Mouse (Mus musculus) neural tube, embryonic 11.5 days (tissue): ENCODE measurements around the gene Tmbim4. TPM values are rescaled to one million over a fixed set of nuclear protein-coding genes. Genes with fewer than 3 reads are reported as not detected.

Source experiments
- ATAC-seq: fragments of 200-750 bp; cut with Nextera tagmentation; 2 replicates; pipeline ENCODE4 v1.8.0; 2017; ENCODE audit warnings: moderate number of reproducible peaks, mild to moderate bottlenecking, moderate TSS enrichment, moderate library complexity; ENCODE audit not compliant: insufficient read depth, low FRiP score, low TSS enrichment
- DNase-seq: peaks from one replicate; pipeline ENCODE4 v3.0.0-alpha.2; 2015; ENCODE audit warnings: low spot score
- H3K27ac ChIP-seq: fragments of 300-500 bp; sonication (generic); 2 replicates; pipeline ENCODE4 v1.5.1; 2014; ENCODE audit warnings: low read depth, mild to moderate bottlenecking, low read length
- H3K27me3 ChIP-seq: fragments of 300-500 bp; sonication (generic); 2 replicates; pipeline ENCODE4 v1.6.1; 2014; ENCODE audit warnings: mild to moderate bottlenecking, low read length, mixed read lengths; ENCODE audit not compliant: control insufficient read depth, insufficient read depth
- H3K36me3 ChIP-seq: fragments of 300-500 bp; sonication (generic); 2 replicates; pipeline ENCODE4 v1.6.1; 2014; ENCODE audit warnings: mild to moderate bottlenecking, low read length, moderate library complexity, mixed read lengths; ENCODE audit not compliant: control insufficient read depth, insufficient read depth
- H3K4me1 ChIP-seq: fragments of 300-500 bp; sonication (generic); 2 replicates; pipeline ENCODE4 v1.6.1; 2014; ENCODE audit warnings: low read length, mixed read lengths; ENCODE audit not compliant: control insufficient read depth, insufficient read depth
- H3K4me2 ChIP-seq: fragments of 300-500 bp; sonication (generic); 2 replicates; pipeline ENCODE4 v1.6.1; 2014; ENCODE audit warnings: low read depth, mild to moderate bottlenecking, moderate library complexity
- H3K4me3 ChIP-seq: fragments of 300-500 bp; sonication (generic); 2 replicates; pipeline ENCODE4 v1.5.1; 2014; ENCODE audit warnings: low read depth, low read length
- H3K9ac ChIP-seq: fragments of 300-500 bp; sonication (generic); 2 replicates; pipeline ENCODE4 v1.6.1; 2014; ENCODE audit warnings: mild to moderate bottlenecking, low read length
- H3K9me3 ChIP-seq: fragments of 300-500 bp; sonication (generic); 2 replicates; pipeline ENCODE4 v1.6.1; 2016; ENCODE audit warnings: low read length; ENCODE audit not compliant: control insufficient read depth
- WGBS: fragments of 180-500 bp; shearing (Covaris S2); extraction: QIAGEN DNeasy Blood & Tissue Kit; methylation state at CpG from one replicate; pipeline ENCODE4 v1.1.7; 2014; 5-methylcytosine and 5-hydroxymethylcytosine counted together
- polyA plus RNA-seq: library from polyadenylated mRNA; unstranded; fragments of >200 nt; fragmentation: Nextera tagmentation; extraction: Ambion mirVana; gene quantifications from 2 replicates; pipeline ENCODE4 v1.2.1, GENCODE M21; 2014

Gene Tmbim4
- polyA plus RNA-seq, result 85.4 and 87.7 TPM in 2 replicates

- H3K4me2 ChIP-seq, result peak within 1 kb of the TSS; percentile 84
- H3K27ac ChIP-seq, result no peak within 1 kb of the TSS
- peak within 1 kb of the TSS; percentile 60 for H3K9ac ChIP-seq
- H3K4me1 ChIP-seq, result no peaks in the 10 kb centered on the region; the same call in 1 of the 2 replicates
- peaks cover 11% of the 10 kb centered on the region for H3K27me3 ChIP-seq
- H3K4me3 ChIP-seq, result peak within 1 kb of the TSS; percentile 46
- H3K36me3 ChIP-seq, result no peaks in the 10 kb centered on the region
- ATAC-seq (peak; percentile 69), DNase-seq (peak; percentile 55)
- WGBS, result 1% methylated on average over 63 of the region's 65 CpGs
- H3K9me3 ChIP-seq, result no peaks in the 10 kb centered on the region
Observed at GRCm38 (mm10) chr10:120201131-120201921, at the start of gene Tmbim4. Gene Tmbim4 (plus strand): TSS chr10:120201590.

- Histone ChIP-seq H3K4me3 (no peak overlapping the region), H3K9me3 (no peaks in the 10 kb centered on the region), H3K4me2 (no peak overlapping the region), H3K27me3 (no peaks in the 10 kb centered on the region), H3K4me1 (no peaks in the 10 kb centered on the region), H3K9ac (no peak overlapping the region), H3K27ac (no peak overlapping the region), H3K36me3 (no peaks in the 10 kb centered on the region)
- ATAC-seq, result no peak
- DNase-seq, result no peak
- WGBS, result 82% methylated on average over 7 of the region's 7 CpGs
Observed at GRCm38 (mm10) chr10:120151672-120152071, 49.7 kb upstream of the Tmbim4 start.

- H3K27me3 ChIP-seq, result no peaks in the 10 kb centered on the region
- no peak overlapping the region for H3K4me2 ChIP-seq
- no peak for DNase-seq
- no peak for ATAC-seq
- no peaks in the 10 kb centered on the region for H3K36me3 ChIP-seq
- no peak overlapping the region for H3K27ac ChIP-seq
- no peaks in the 10 kb centered on the region for H3K9me3 ChIP-seq
- no peaks in the 10 kb centered on the region for H3K4me1 ChIP-seq
- no peak overlapping the region for H3K4me3 ChIP-seq
- H3K9ac ChIP-seq, result no peak overlapping the region
- 93% methylated on average over 2 of the region's 2 CpGs for WGBS
Observed at GRCm38 (mm10) chr10:120153911-120154310, 47.5 kb upstream of the Tmbim4 start.

- Histone ChIP-seq H3K9ac (no peak overlapping the region), H3K27me3 (no peaks in the 10 kb centered on the region), H3K9me3 (no peaks in the 10 kb centered on the region), H3K27ac (no peak overlapping the region), H3K4me1 (no peaks in the 10 kb centered on the region), H3K4me3 (no peak overlapping the region), H3K36me3 (no peaks in the 10 kb centered on the region), H3K4me2 (no peak overlapping the region)
- WGBS, result 88% methylated on average over 9 of the region's 9 CpGs
- ATAC-seq (no peak), DNase-seq (no peak)
Observed at GRCm38 (mm10) chr10:120160533-120160932, 40.9 kb upstream of the Tmbim4 start.

GRCm38 (mm10) chr10:120162840-120163239 lies 38.5 kb upstream of the Tmbim4 start:
- Histone ChIP-seq H3K27me3 (no peaks in the 10 kb centered on the region), H3K9me3 (no peaks in the 10 kb centered on the region), H3K4me3 (no peak overlapping the region), H3K4me2 (no peak overlapping the region), H3K4me1 (no peaks in the 10 kb centered on the region), H3K27ac (no peak overlapping the region), H3K36me3 (no peaks in the 10 kb centered on the region), H3K9ac (no peak overlapping the region)
- DNase-seq (no peak), ATAC-seq (no peak)
- 87% methylated on average over 10 of the region's 10 CpGs for WGBS

GRCm38 (mm10) chr10:120163490-120163889 lies 37.9 kb upstream of the Tmbim4 start:
- H3K9ac ChIP-seq, result no peak overlapping the region
- WGBS, result 94% methylated on average over 7 of the region's 7 CpGs
- H3K27ac ChIP-seq, result no peak overlapping the region
- no peaks in the 10 kb centered on the region for H3K36me3 ChIP-seq
- no peaks in the 10 kb centered on the region for H3K4me1 ChIP-seq
- H3K27me3 ChIP-seq, result no peaks in the 10 kb centered on the region
- ATAC-seq (no peak), DNase-seq (no peak)
- H3K4me3 ChIP-seq, result no peak overlapping the region
- no peaks in the 10 kb centered on the region for H3K9me3 ChIP-seq
- no peak overlapping the region for H3K4me2 ChIP-seq

GRCm38 (mm10) chr10:120164931-120165792 lies 36.2 kb upstream of the Tmbim4 start:
- Histone ChIP-seq H3K4me3 (no peak overlapping the region), H3K27me3 (no peaks in the 10 kb centered on the region), H3K9me3 (no peaks in the 10 kb centered on the region), H3K9ac (no peak overlapping the region), H3K27ac (no peak overlapping the region), H3K36me3 (no peaks in the 10 kb centered on the region), H3K4me2 (no peak overlapping the region), H3K4me1 (no peaks in the 10 kb centered on the region)
- no peak for DNase-seq
- no peak for ATAC-seq
- WGBS, result 86% methylated on average over 19 of the region's 19 CpGs

- no peak overlapping the region for H3K9ac ChIP-seq
- DNase-seq, result no peak
- H3K27ac ChIP-seq, result no peak overlapping the region
- 91% methylated on average over 17 of the region's 17 CpGs for WGBS
- H3K9me3 ChIP-seq, result no peaks in the 10 kb centered on the region
- H3K4me1 ChIP-seq, result no peaks in the 10 kb centered on the region
- no peak overlapping the region for H3K4me3 ChIP-seq
- H3K4me2 ChIP-seq, result no peak overlapping the region
- H3K27me3 ChIP-seq, result no peaks in the 10 kb centered on the region
- H3K36me3 ChIP-seq, result no peaks in the 10 kb centered on the region
- no peak for ATAC-seq
Observed at GRCm38 (mm10) chr10:120165793-120166503, 35.4 kb upstream of the Tmbim4 start.
